Mouse (Mus musculus) ovary, adult 2 months (tissue): Measurements from ENCODE around the gene Ap3b2. TPM values are rescaled to one million over a fixed set of nuclear protein-coding genes. Genes with fewer than 3 reads are reported as not detected.

Experiments
- polyA plus RNA-seq: library from polyadenylated mRNA; depleted of rRNA; stranded (reverse); fragments of >200 nt; gene quantifications from 2 replicates; pipeline ENCODE4 v1.2.3, GENCODE M21; 2012; rRNA removed

The Ap3b2 gene
- polyA plus RNA-seq, result 18.9 and 19.1 TPM in 2 replicates

DNA sequence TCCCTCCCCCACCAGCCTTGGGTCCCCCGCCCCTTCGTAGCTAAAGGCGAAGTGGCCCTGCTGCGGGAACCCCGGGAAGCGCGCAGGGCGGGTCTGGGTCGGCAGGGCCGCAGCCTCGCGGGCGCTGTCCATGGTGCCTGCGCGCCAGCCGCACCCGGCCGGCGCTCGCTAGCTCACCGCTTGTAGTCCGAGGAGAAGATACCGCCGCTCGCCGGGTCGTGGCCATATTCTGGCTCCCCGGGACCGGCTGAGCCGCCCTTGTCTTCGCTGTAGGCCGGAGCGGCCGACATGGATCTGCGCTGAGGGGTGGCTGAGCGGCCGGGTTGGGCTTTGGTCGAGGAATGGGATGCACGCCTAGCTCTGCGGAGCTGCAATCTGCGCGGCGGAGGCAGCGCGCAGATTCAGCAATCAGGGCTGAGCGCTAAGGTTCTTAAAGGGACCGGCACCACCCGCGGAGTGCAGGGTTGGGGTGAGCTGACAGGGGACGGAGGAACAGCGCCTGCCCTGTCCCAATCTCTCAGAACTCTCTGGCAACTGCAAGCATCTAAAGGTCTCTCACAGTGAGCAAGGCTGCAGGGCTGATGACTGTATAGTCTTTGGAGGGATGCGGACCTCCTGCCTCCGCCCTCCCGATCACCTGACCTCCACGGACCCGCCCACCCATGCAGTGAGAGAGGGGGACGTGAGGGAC is at the start of gene Ap3b2:
TSS of gene Ap3b2 (minus strand) at position 595 of the 691 bp plus-strand sequence.

DNA sequence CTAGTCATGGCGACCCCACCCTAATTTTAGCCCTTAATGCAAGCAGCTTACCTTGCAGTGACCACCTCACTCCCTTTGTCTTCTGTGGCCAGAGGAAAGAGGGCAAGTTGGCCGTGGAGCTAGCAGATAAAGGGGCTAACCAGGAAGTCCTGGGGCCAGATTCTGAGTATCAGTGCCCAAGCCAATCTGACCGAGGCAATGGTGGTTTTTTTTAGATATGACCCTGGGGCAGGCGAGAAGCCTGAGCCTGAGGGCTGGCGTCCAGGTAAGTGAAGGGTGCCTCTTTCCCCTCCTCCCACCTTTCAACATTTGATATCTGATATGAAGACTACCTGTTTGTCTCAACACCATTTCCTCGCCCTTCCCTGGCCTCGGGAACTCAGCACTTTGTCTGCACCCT is 4.5 kb upstream of the Ap3b2 start, which contains the start of gene BC048679:
TSS of gene BC048679 (minus strand) at position 101 of the 400 bp plus-strand sequence.

GRCm38 (mm10) chr7:81455155-81455651 is 38.5 kb downstream of the Ap3b2 start, which contains the start of gene Cpeb1:
Gene Cpeb1, minus strand, starts transcription at chr7:81455465.

Other genes with a start within 250 kb of the Ap3b2 start
- gene Rps17, start 148.7 kb downstream of the Ap3b2 start, polyA plus RNA-seq, result 1,858 and 2,007 TPM in 2 replicates
- 8.5 and 12.8 TPM in 2 replicates for gene Cpeb1, start 38.5 kb downstream of the Ap3b2 start, polyA plus RNA-seq
- 7.9 and 22.9 TPM in 2 replicates for gene BC048679, start 4.4 kb upstream of the Ap3b2 start, polyA plus RNA-seq
- 0.45 and 0.81 TPM in 2 replicates for gene Fsd2, start 73.0 kb upstream of the Ap3b2 start, polyA plus RNA-seq
- 30.4 and 58.0 TPM in 2 replicates for gene Whamm, start 77.3 kb upstream of the Ap3b2 start, polyA plus RNA-seq
- 4.7 and 6.6 TPM in 2 replicates for gene Homer2, start 213.6 kb upstream of the Ap3b2 start, polyA plus RNA-seq